Mouse (Mus musculus): ENCODE results near the gene Jam3.

Gene Jam3

DNA sequence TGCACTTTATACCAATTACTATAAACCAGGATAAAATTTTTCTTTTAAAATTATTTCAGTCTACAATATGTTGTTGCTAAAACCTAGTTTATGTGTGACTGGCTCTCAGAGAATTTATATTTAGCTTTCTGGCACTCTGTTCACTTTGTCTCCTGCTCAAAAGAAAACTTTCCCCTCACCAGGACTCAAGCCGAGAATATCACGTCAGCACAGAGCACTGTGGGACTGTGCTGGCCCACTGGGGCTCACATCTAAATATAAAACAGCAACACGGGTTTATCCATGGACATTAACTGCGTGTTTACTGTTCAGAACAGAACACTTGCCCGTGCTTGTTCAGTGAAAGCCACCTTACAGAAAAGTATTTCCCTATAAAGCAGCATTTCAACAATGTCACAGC lies 44.5 kb downstream of the Jam3 start:
- no peak for DNase-seq (ENCODE audit: low spot score)

DNA sequence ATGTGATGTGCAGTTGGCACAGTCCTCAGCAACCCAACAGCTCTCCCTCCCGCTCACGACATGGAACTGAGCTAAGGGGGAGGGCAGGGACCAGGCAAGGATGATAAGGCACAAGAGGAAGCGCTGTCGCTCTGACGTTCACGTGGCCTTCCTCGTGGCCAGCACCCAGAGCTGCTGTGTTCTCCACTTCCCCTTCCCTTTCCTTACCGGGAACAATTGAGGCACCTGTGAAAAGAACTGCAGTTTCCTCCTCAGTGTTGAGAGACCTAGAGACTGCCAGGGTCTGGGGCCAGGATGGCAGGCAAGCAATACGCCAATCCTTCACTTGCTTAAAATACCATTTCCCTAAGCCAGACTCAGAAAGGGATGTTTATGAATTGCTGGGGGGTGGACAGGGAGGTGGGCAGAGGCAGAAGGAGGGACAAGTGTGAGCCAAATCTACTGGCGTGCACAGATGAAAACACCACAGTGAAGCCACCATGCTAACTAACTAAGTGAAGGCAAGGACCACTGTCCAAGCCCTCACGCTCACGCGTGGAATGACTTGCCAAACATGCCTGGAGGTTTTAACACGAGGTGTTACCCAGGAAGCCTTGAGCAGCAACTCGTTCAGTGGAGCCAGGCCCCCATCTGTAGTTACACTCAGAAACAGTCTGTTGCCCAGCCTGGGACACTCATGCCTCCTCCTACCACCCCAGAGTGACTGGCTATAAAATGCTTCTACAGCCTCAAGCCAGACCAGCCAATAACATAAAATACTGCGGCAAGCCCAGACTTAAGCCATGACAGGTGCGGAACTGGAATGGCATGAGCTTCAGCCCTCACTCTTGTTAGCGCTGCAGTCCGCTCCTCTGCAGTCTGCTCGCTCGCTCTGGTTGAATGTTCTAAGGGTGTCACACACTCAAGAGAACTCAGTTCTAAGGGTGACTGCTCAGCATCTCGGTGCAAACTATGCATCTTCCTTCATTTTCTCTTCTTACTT lies 45.4 kb downstream of the Jam3 start:
- DNase-seq (ENCODE audit: low spot score): no peak

DNA sequence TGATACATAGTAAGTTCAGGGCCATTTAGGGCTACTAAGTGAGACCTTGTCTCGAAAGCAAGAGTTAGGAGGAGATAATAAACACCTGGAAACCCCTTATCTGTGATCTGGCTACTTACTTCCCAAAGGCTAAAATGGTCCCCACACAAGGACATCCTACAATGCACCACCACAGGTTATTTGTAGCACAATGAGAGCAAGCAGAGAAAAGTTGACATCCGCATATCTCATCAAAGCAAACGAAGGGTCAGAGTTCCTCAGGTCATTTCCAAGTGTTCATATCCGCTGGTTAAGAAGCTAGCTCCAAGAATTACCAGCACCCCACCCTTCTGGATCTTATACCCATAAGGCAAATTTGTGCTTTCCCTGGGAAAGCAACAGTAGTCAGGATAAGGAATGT lies 46.8 kb downstream of the Jam3 start:
- no peak for DNase-seq (ENCODE audit: low spot score)

DNA sequence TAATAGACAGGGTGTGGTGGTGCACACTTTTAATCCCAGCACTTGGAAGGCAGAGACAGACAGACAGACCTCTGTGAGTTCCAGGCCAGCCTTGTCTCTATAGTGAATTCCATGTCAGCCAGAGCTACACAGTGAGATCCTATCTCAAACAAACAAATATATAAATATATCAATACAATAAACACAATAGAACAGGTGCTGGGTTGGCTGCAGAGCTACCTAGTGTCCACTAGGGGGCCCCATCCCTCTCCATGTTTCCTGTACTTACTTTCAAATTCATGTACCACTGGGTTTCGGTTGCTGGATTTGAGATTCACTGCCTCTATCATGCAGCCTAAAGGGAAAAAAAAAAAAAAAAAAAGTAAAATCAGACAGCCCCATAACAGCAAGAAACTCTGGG lies 49.1 kb downstream of the Jam3 start:
- peak; percentile 53 for DNase-seq (ENCODE audit: low spot score)

DNA sequence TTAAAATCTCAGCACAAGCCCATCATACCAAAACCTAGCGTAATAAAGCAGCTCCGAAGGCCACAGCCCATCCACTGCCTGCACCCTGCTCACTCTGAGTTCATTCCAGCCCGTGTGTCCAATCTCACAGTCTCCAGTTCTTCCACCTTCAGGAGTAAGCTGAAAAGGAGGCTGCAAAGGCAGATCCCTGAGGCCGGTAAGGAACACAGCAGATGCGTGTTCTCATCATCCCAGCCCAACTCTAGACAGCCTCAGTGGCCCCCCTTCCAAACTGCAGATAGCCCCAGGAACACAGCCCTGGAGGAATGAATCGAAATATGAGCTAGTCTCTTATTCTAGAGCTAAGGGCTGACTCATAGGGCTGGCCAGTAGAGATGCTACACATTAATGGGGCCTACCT lies 53.8 kb downstream of the Jam3 start:
- DNase-seq (ENCODE audit: low spot score): no peak

DNA sequence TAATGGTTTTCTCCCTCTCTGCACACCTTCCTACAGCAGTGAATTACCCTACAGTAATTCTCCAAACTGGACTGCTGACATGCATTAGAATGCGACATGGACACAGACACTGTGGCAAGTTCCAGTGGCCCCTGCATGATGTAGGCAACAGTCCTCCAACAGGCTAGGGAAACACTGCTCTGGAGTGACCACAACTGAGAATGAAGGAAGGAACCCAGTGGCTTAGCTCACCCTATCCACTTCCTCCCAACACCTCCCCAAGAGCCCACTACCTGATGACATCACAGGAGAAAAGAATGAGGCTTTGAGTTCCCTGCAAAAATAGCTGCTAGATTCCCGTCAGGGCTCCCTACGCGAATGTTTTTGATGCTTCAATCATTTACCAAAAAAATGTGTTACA lies 55.7 kb downstream of the Jam3 start:
- no peak for DNase-seq (ENCODE audit: low spot score)

DNA sequence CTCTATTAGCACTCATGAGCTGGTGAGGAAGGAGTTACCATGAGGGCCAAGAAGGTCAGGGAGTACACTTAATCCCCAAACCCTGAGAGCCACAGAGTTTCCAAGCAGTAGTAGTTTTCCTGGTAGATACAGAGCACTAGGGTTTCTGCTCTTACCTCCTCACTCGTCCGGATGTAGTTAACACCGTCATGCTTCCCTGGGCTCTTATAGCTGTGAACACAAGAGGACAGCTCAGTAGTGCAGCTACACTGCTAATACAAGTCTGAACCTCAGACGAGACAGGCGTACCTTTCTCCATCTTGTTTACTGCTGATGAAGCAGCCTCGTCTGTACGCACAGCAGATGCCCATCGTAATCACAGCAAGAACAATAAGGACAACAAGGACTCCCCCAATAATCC lies 56.7 kb downstream of the Jam3 start:
- no peak for DNase-seq (ENCODE audit: low spot score)

DNA sequence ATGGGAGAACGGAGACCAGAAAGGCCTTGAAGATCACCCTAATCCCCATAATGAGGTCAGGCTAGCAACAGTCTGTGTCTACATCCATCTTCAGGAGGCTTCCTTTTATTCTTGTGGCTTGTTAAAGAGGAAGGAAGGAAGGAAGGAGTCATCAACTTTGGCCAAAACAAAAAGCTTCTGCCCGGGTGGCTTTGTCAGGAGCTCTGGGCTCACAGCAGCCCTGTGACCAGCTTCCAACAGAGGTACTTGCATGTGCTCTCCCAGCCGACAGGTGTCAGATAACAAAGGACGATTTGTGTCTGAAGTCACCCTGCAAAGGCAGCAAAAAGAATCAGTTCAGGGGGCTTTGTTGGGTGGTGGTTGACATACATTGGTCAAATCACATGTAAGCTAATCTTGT lies 57.1 kb downstream of the Jam3 start:
- DNase-seq (ENCODE audit: low spot score): no peak

DNA sequence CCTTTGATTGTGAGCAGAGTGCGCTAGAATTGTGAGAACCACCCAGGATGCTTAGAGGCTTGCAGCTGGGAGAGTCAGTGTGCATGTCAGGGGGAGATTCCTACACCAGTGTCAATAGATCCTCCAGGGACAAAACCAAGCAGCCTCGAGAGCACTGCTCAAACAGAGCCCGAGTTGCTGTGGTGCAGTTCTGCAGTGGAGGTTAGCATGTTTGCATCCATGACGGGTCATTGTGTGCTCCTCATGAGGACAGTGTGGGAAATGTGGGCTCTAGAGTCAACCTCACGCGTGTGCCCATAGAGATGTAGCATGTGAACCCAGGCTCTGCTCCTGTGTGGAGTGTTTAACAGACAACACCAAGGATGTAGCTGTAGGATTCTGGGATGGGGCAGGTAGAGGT lies 62.3 kb downstream of the Jam3 start:
- no peak for DNase-seq (ENCODE audit: low spot score)

DNA sequence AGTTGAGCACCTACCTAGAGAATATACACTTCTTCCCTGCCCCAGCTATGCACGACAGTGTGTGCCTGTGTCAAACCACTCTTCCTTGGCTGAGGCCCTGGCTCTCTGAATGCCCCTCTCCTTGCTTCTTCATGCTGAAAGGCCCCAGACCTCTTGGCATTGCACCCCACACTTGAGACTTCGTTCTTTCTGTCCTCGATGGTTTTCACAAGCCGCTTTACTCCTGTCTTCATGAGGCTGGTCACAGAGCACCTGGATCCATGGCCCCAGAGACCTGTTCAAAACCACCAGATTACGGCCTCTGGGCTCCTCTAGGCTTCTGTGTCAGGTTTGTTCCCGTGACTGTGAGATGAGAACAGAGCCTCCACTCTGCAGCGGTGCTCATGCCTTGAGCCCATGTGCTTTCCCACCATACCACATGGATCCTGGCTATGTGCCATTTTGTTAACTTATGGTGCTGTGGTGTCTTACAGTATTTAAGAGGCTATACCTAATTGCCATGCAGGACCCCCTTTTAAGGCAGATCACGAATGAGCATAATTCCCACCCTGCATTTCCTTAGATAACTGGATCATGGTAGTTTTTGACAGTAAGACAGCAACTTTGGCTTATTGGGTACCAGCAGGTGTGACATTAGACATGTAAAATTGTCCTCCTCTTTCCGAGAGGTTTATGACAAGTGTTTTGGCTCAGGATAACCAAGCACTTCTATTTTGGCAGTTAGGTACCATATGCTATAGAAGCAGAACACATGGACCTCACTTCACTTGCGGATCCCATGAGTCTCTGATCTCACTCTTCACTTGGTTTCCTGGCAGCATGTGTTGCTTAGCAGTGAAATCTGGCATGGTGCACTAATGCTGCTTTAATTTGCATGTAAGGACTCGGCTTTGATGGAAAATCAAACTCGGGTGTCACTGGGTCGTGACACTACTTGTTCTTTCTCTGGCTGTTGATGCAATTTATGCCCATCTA lies 64.1 kb downstream of the Jam3 start:
- no peak for DNase-seq (ENCODE audit: low spot score)

DNA sequence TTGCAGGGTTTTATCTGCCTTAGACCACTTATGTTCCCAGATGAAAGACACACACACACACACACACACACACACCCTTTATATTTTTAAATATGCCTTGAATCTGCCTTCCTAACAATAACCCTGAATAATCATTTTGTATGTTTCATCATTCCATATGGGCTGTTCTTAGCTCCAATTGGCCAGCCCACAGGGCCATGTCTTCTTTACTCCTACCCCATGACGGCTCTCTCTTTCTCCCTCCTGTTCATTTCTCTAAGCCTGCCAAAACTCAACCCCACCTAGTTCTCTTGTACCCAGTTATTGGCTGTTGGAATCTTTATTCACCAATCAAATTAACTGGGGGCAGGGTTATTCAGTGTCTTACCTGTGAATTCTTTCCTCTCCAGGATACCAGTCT lies 65.1 kb downstream of the Jam3 start:
- DNase-seq (ENCODE audit: low spot score): no peak

DNA sequence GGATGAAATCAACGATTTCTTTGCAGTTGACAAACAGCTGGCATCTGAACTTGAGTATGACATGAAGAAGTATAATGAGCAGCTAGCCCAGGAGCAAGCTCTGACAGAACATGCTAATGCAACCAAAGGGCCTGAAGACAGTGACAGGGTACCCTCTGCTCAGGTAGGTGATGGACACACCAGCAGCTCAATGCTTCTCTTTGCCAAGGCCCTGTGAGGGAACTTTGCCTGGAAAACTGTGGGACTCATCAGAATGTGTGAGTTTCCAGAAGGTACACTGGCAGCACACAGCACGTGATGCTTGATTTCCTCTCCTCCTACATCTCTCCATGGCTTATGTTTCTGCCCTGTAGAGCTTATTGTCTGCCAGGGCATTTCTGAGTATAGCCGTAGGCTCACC lies 67.8 kb downstream of the Jam3 start:
- DNase-seq (ENCODE audit: low spot score): no peak

DNA sequence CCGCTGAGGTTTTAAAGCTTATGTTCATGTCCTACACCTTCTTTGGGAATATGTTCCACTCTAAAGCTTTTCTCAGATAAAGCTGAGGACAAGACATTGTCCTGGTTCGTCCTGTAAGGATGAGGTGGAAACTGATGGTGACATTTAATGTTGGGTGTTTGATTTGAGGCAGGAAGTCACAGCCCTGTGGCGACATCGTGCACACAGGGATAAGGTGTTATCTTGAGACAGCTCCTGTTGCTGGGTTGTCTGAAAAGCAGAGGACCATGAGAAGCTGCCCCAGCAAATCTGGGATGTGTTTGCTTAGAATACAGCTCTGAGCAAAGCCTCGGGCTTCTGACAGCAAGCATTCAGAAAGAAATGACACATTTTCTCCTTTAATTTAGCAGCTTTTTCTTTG lies 69.0 kb downstream of the Jam3 start:
- DNase-seq (ENCODE audit: low spot score): no peak

DNA sequence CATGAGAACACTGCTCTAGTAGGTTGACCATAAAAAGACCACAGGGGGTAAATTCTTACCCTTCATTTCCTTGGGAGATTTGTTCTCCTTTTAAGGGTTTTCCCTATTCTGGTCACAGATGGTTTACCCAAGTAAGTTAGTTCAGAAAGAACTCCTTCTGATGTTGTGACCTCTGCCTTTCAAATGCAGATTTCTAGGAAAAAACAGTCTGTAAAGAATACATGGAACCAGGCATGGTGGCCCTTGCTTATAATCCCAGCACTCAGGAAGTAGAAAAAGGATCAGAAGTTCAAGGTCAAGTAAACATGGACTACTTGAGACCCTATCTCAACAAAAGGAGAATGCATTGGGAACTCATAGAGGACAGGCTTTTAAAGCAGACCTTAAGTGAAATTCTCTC lies 79.4 kb downstream of the Jam3 start:
- no peak for DNase-seq (ENCODE audit: low spot score)

DNA sequence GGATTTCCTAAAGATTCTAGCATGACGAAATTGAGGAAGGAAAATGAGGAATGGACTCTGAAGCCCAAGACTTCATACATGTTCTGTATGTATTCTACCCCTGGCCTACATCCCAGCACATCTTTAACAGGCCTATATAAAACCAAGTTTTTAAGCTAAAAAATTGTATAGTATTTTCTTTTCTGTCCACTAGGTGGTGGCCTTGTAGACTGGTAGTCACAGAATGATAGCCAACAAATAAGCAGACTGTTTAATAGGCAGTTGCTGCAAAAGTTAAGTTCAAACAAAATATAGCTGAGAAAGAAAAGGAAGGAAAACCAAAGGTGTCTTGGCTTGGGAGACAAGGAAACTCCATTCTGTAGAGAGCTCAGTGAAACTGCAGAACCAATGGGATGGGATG lies 80.5 kb downstream of the Jam3 start:
- peak; percentile 11 for DNase-seq (ENCODE audit: low spot score)

DNA sequence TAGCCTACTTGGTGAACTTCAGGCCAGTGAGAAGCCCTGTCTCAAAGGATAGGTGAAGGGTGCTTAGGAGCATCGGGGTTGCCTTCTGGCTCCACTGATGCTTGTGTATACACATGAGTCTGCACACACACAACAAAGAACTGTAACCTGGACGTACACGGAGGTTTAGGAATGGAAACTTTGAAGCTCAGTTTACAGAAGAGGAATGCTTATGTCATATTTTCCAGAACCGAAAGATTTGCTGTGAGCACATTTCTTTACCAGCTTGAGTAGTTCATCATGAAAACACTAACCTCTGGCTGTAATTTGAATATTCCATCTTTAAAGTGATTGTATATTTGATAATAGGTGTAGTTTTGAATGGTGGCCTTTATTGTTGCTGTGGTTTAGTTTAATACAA lies 84.3 kb downstream of the Jam3 start:
- no peak for DNase-seq (ENCODE audit: low spot score)

DNA sequence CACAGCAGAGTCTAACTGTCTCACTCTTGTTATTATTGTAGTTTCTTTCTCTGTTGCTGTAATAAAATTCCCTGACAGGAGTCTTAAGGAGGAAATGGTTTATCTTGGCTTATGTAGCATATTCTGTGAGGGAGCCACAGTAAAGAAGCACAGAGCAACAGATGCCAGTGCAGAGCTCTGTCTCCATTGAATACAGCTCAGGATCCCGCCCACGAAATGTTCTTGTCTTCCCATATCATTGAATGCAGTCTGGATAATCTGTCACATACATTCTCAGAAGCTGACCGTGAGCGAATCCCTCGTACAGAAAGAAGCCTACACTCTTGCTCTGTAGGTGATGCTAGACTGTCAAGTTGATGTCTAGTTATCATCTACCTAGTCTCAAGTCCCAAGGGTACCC lies 96.9 kb downstream of the Jam3 start:
- no peak for DNase-seq (ENCODE audit: low spot score)

DNA sequence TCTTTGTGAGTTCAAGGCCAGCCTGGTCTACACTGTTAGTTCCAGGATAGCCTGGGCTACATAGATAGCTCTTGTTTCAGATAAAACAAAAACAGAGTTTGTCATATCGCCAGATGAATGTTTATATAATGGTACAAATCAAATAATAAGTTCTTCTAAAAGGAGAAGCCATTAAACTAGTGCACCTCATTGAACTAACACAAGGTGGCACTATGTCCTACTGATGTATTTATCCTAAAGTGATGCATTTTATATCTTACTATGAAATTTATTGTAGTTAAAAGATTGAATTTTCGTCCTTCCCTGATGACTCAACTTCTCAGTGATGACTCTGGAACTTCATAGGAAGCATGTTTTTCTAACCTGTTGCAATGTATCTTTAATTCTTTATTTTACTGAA lies 105.7 kb downstream of the Jam3 start:
- DNase-seq (ENCODE audit: low spot score): no peak

Measured in MN1 (cell line).